Mouse (Mus musculus): ENCODE results near the gene Gorab.

GRCm38 (mm10) chr1:163382048-163382719 lies 21.3 kb downstream of the Gorab start:
- TF ChIP-seq CTCF (IDR thresholded peaks at IDR 0.05; ENCODE audit: low read depth) (no peak), EP300 (IDR thresholded peaks at IDR 0.05; ENCODE audit: low read depth) (no peak)

Data from heart, postnatal 0 days (tissue).